Mouse (Mus musculus): ENCODE measurements at regions not wholly inside any gene's neighbourhood (a gene's known extent, or its start where the extent isn't known, plus 50 kb on each side); places are given as distances from the start of the nearest gene placed in this dataset.
"Not testable (repeated sequence)": the region's sequence is repeated elsewhere in the genome, so short reads cannot be mapped to it uniquely, and the experiment has no call there.

GRCm38 (mm10) chr7:118320307-118320706 lies 76.8 kb upstream of the Smg1 start:
- DNase-seq (ENCODE audit: low spot score in 2 of 2): no peak

DNA sequence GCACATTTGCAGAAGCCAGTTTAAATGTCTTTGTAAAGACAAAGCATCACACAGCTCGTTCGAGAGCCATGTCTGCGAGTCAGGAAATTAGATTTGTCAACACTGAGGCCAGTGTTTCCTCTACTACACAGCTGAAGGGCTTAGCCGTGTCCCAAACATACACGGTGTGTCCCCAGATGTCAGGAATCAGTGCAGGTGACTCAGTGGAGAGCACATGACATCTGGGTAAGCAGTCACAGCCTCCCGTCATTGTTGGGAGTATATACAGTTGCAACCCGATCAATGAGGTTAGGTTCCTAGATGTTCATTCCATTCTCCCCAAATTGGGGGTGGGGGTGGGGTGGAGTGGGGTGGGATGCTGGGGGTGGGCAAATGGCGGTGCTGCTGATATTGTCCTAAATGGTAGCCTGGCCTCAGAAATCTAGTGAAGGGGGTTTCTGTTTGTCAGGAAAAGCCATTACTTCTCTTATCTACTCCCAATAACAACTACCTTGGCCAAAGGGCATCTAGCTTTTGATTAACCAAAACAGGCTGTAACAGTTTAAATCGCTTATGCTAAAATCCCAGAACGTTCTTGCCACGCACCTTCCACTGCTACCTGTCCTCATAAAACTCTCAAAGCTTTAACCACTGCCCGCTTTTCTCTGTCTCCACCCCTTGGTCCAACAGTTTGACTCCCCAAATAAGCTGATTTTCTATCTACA lies 75.1 kb upstream of the Smg1 start:
- no peak for DNase-seq (ENCODE audit: low spot score in 2 of 2)

- DNase-seq (ENCODE audit: low spot score in 2 of 2): not testable (repeated sequence)
Observed at GRCm38 (mm10) chr7:118314886-118315285, 71.4 kb upstream of the Smg1 start.

- peak in 1 of 2 experiments; percentile 15 for DNase-seq (ENCODE audit: low spot score in 2 of 2)
Observed at GRCm38 (mm10) chr7:118314228-118314658, 70.8 kb upstream of the Smg1 start.

GRCm38 (mm10) chr7:118313818-118314217 lies 70.3 kb upstream of the Smg1 start:
- DNase-seq (ENCODE audit: low spot score in 2 of 2): peak in 1 of 2 experiments; percentile 22

GRCm38 (mm10) chr7:118309733-118310132 lies 66.3 kb upstream of the Smg1 start:
- no peak for DNase-seq (ENCODE audit: low spot score in 2 of 2)

DNA sequence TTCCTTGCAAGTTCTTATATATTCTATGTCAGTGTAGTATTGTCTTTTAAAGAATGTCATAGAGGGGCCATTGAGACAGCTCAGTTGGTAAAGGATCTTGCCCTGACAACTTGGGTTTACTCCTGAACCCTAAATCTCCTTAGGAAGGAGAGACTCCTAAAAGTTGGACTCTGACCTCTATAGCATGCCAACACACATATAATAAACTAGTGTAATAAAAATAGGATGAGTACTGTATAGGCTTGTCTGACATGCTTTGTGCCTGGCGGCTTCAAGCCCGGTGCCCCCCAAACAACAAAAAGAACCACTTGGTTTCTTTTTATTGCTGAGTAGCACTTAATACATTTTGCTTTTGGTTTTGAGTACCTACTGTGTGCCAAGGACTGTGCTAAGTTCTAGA lies 65.4 kb upstream of the Smg1 start:
- no peak for DNase-seq (ENCODE audit: low spot score in 2 of 2)

DNA sequence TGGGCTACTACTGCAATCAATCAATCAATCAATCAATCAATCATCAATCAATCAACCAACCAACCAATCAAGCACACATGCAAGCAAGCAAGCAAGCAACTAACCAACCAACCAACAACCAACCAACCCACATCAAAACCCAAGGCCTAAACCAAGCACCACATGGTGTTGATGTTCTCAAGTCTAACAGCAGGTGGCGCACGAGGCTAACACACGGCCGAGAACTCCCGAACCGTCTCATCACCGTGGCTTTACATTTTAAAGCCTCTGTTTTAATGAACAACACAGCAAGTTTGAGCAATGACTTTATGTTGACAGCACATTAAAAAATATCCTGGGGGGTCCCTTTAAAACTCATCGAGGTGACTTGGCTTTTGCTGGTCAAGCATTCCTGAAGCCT lies 61.3 kb upstream of the Smg1 start:
- peak in 1 of 2 experiments; percentile 76 for DNase-seq (ENCODE audit: low spot score in 2 of 2)

- DNase-seq (ENCODE audit: low spot score in 2 of 2): no peak
Observed at GRCm38 (mm10) chr7:118304338-118304737, 60.9 kb upstream of the Smg1 start.

- DNase-seq (ENCODE audit: low spot score in 2 of 2): no peak
Observed at GRCm38 (mm10) chr7:118303921-118304320, 60.5 kb upstream of the Smg1 start.

DNA sequence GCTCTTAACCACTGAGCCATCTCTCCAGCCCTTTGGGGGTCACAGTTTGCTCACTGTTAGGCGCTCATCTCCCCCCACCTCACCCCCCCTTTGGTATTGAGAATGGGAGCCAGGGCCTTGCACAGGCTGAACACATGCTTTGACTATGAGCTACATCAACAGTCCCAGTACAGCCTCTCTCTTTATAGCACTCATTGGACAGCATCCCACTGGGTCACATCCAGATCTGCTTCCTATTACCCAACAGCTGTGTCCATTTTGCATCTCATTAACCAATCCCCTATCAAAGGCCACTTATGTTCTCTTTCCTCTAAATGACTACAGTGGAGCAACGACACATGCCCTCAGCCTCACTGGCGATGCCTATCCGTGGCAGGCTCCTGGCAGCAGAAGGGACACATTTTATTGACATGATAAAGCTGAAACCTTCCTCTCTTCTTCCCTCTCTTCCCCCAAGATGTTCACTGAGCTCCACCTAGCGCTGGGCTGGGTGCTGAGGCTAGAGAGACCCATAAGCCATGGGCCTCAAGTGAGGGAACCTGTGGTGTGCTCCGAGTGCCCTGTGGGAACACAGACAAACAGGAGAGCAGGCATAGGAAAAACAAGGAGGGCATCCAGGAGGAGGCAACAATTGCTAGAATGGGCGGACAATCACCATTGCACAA lies 57.3 kb upstream of the Smg1 start:
- peak in 1 of 2 experiments; percentile 45 for DNase-seq (ENCODE audit: low spot score in 2 of 2)

GRCm38 (mm10) chr7:118297613-118298012 lies 54.1 kb upstream of the Smg1 start:
- DNase-seq (ENCODE audit: low spot score in 2 of 2): peak; percentile 38 to 77

- no peak for DNase-seq (ENCODE audit: low spot score in 2 of 2)
Observed at GRCm38 (mm10) chr7:118296856-118297518, 53.5 kb upstream of the Smg1 start.

GRCm38 (mm10) chr7:118295855-118296254 lies 52.4 kb upstream of the Smg1 start:
- DNase-seq (ENCODE audit: low spot score in 2 of 2): no peak

DNA sequence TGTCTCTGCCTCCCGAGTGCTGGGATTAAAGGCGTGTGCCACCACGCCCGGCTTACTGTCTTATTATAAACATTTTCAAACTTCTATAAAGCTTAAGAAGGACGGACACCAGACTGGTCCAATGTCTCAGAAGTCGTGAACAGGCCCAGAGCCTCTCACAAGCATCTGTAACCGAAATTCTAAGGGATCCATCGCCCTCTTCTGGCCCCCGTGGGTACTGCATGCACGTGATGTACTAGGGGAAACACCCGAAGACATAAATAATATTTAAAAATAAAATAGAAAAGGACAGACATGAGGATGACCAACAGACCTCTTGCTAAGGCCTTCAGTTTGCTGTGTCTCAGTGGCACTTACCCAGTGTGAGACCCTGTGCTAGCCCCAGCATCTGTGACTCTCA lies 51.8 kb upstream of the Smg1 start:
- no peak for DNase-seq (ENCODE audit: low spot score in 2 of 2)

GRCm38 (mm10) chr7:118294637-118295036 lies 51.2 kb upstream of the Smg1 start:
- no peak for DNase-seq (ENCODE audit: low spot score in 2 of 2)
